Mouse (Mus musculus) gastrocnemius, postnatal 36 days (tissue): ENCODE measurements around the gene Xpnpep3. TPM values are rescaled to one million over a fixed set of nuclear protein-coding genes. Genes with fewer than 3 reads are reported as not detected.
"Not testable (repeated sequence)": the region's sequence is repeated elsewhere in the genome, so short reads cannot be mapped to it uniquely, and the experiment has no call there.

ENCODE experiments used
- DNase-seq, 2 experiments: peaks; one replicate each; pipeline ENCODE4 v3.0.0; 2022
- intact Hi-C: fragments of 180-260 bp; cut with DNase I; formaldehyde crosslinking; loops from one replicate; pipeline ENCODE4 v1.15.1; 2025
- total RNA-seq, 2 experiments: library from RNA; stranded (reverse); gene quantifications; 2 replicates each; pipeline ENCODE4 v1.2.3; 2021

The Xpnpep3 gene
- total RNA-seq, 2 experiments from 2014 or later, result 5.7 to 7.2 TPM

DNA sequence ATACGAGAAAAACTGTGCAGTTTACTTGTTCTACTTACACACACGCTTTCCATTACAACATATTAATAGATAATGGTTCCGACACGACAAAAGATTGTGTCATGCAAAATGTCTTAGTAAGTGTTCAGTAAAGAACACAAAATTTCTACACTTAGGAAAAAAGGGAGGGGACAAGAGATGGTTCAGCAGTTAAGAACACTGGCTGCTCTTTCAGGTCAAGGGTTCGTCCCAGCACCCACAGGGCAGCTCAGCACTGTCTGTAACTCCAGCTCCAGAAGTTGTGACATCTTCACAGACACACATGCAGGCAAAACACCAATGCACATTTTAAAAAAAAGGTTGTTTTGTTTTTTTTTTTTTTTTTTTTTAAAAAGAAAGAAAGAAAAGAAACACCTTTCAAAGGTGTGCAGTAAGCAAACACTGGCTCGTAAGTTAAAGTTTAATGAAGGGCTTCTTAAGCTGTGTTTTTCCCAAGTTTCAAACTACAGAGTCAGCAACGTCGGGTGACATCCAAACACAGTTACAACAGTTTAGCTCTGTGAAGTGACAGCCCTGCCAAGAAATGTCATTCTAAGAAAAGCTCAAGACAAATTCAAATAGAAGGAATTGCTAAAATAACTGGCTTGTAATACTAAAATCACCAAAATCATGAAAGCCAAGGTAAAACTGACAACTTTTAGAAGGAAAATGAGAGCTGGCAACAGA lies 5.6 kb upstream of the Xpnpep3 start:
- intact Hi-C loops, result no loop called here
- no peak for DNase-seq

DNA sequence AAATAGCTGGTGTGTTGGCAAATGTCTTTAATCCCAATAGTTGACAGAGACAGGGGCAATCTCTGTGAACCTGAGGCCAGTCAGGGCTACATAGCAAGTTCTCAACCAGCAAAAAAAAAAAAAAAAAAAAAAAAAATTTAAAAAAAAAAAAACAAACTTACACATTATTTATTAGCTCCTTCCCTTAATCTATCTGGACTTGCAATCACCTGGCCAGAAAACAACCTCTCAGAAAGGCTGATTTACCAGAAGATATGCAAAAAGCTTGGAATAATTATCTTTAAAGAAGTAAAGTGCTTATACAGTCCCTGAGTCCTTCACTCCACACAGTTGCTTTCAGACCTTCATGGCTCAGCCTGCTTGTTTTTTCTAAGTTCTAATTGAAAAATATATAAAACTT lies 1.7 kb upstream of the Xpnpep3 start:
- intact Hi-C loops, result no loop called here

DNA sequence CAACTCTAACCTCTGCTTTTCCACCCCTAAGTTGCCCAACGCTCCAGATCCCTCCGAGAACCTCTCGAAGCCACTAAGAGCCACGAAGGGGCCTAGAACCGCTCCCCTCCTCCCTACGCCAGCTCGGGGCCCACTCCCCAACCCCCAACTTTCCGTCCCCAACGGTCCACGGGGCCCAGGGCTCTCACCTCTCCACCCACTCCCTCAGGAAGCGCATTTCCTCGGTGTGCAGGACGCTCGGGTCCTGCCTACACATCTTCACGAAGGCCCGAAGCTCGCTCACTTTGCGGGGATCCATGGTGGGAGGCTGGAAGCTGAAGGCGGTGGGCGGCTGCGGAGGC lies 671 bp upstream of the Xpnpep3 start:
- intact Hi-C loops, result no loop called here
- no peak for DNase-seq

More for the DNA sequence above, 1.7 kb upstream of the Xpnpep3 start:
- DNase-seq, result no peak

DNA sequence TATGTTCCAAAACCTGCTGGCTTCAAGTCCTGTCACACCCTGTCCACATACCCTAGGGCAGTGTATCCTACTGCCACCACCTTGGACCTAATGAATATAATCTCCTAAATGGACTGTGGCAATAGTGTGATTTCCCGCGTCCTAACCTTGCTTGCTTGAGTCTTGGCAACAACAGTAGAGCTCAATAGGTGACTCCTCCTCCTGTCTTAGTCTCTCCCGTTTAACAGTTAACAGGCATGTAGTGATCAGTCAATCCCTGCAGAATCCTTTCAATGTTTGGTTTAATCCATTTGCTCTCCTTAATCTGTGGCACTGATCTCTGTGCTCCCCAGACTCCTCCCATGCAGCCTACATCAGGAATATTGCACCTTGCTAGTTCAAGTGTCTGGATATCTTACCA lies 5.1 kb downstream of the Xpnpep3 start:
- intact Hi-C loops, result no loop called here
- DNase-seq, result no peak

DNA sequence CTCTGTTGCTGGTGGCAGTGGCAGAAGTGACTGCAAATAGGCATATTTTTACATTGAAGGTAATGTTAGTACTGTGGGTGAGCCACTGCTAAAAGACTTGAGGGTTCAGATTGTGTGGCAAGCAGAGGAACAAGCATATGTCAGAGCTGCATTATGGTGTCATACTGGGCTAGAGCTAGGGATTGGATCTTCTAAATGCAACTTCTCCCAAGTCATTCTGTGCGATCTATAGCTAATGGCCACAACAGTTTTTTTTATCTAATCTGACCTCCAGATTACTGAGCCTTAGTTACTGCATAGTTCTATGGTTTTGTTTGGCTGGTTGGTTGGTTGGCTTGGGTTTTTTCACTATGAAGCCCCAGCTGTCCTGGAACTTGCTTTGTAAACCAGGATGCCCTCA lies 8.3 kb downstream of the Xpnpep3 start, which contains the start of gene Dnajb7:
Gene Dnajb7 (minus strand): TSS at position 101 of the 400 bp plus-strand sequence.
- intact Hi-C loops, result no loop called here
- DNase-seq, result no peak

DNA sequence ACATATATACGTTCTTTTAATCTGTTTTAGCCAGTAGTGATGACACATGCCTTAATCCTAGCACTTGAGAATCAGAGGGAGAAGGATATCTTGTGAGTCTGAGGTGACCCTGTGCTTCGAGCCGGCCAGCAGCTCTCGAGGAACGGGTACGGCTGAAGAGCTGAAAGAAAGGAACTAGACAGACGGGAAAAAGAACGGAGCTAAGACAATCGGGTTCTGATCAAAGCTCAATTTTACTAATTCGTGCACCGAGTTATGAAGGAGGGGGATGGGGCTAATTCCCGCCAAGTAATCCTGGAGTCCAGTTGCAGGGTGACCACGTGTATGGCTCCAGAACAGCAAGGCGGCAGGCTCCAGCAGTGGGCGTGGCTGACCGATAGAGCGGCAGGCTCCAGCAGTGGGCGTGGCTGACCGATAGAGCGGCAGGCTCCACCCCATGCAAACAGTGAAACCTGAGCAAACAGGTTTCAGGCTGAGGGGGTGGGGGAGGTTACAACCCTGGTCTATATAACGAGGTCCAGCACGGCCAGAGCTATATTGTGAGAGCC lies 16.9 kb downstream of the Xpnpep3 start:
- DNase-seq, result peak; percentile 43 to 44
- intact Hi-C loops, result not testable (repeated sequence)

DNA sequence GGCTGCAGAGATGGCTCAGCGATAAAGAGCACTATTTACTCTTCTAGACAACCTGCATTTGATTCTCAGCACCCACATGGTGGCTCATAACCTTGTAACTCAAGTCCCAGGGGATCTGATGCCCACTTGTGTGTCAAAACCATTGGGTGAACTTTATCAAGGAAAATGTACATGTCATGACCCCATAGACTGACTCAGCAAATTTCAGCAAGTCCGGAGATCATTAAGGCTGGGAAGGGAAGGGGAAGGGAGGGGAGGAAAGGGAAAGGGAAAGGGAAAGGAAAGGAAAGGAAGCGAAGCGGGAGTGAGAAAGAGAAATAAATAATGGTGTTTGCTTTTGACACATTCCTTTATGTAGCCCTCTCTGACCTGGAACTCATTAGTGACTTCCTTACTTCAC lies 18.1 kb downstream of the Xpnpep3 start:
- no peak for DNase-seq
- intact Hi-C loops, result no loop called here

DNA sequence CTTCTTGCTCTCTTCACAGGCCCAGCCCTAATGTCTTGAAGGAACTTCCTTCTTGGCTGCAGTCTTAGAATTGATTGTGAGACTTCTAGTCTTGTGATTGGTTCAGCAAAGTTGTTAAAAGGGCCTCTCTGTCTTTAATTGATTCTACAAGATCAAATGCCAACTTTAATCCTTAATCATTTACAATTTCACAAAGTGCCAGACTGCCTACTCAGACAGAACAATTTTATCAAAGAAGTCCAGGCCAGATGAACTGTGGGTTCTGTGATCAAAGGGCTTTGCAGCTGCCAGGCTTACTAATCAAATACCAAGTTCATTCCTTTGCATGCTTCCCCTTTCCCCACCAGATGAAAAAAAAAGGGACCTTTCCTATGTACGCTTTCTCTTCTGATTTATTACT lies 21.5 kb downstream of the Xpnpep3 start:
- intact Hi-C loops, result no loop called here
- DNase-seq, result no peak

DNA sequence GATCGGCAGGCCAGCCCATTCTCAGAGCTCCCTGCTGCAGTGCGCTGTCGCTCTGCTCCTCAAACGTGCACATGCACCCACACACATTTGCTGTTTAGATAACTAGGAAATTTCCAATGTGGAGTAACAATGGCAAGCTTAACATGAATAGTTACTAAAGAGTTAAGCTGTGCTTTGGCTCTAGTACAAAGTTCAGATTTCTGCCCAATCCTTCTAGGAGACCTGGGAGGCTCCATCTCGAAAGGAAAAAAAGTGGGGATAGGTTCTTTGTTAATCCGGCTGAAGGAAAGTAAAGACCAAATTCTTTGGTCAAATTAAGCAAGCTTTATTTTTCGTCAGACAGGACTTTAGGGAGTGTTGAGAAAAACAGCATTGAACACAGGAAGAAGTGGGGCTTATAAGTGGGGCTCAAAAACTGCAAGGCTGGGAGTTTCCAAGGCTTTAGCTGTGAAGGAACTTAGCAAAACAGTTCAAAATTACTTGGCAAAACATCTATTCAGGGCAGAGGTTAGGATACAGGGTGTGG lies 22.3 kb downstream of the Xpnpep3 start:
- no peak for DNase-seq
- intact Hi-C loops, result no loop called here

DNA sequence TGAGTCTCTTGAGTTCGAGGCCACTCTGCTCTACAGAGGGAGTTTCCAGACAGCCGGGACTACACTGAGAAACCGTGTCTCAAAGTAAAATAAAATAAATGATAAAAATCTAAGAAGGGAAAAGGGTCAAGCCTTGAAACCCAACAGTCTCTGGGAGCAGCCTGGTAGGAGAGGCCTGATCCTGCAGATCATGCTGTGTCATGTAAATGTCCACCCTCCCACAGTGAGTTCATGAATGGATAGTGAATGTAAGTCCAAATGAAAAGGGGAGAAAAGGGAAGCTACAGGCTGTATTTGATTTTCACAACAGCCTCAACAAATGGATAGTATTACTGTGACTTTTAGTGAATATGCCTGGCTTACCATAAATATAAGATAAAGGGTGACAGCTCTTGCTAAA lies 25.4 kb downstream of the Xpnpep3 start:
- DNase-seq, result no peak
- intact Hi-C loops, result no loop called here

DNA sequence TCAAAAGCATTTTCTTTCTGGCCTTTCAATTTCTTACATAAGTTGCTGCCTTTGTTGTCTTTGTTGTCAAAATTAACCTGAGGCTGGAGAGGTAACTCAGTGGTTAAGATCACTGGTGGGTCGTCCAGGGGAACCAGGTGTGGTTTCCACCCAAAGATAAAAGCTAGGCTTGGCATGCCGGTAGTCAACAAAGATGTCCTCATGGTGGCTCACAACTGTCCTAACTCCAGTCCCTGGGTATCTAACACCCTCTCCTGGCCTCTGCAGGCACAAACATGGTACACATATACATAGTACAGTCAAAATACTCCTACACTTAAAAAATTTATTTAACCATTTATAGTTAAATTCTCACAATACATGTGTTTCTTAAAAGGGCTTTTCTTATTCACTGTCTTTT lies 28.0 kb downstream of the Xpnpep3 start:
- DNase-seq, result no peak
- intact Hi-C loops, result no loop called here

DNA sequence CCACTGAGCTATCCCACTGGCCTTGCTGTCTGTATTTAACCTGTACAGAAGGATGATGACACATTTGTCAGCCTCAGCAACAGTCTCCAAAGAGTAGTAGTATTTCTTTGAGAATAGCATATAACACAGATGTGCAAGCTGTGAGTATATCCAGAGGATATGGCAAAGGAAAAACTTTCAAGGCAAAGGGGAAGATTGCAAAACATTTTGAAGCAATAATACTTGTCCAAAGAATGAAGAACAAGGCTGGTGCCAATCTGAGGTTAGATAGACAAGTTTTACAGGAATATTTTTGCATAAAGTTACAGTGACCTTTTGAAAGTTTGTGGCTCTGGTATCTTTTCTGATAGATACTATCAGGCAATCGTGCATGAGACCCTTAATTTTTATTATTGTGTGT lies 31.3 kb downstream of the Xpnpep3 start:
- DNase-seq, result no peak
- intact Hi-C loops, result no loop called here

DNA sequence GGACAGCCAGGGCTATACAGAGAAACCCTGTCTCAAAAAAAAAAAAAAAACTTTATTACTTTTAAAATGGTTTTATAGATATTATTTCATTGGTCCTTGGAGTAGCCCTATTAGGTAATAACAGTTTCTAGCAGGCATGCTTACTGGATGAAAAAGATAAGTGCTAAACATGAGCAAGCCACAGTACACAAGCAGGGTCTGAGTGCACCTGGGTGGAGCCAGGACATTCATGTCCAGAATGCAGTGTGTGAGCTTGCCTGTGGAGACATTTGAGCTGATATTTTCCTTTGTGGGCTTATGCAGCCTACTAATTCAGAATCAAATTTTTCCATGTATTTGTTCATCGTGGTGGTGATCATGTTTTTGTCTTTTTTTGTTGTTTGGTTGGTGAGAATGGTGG lies 38.4 kb downstream of the Xpnpep3 start:
- DNase-seq, result no peak
- intact Hi-C loops, result no loop called here

DNA sequence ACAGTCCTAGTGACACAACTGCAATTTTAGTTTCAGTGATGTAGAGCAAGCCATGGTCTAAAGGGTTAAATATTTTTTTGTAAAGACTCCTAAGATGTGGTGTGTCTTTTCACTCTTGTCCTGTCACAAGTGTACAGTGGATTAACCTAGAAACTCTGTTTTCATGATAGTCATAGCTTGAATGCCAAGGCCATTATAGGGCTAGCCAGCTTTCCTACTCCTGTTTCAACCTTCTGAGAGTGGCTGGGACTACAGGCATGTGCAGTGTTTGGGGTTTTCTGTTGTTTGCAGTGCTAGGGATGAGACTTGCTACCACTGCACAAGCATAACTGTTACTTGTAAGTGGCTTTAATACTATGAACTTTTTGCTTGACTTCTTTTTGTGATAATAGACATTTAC lies 39.3 kb downstream of the Xpnpep3 start:
- intact Hi-C loops, result no loop called here

DNA sequence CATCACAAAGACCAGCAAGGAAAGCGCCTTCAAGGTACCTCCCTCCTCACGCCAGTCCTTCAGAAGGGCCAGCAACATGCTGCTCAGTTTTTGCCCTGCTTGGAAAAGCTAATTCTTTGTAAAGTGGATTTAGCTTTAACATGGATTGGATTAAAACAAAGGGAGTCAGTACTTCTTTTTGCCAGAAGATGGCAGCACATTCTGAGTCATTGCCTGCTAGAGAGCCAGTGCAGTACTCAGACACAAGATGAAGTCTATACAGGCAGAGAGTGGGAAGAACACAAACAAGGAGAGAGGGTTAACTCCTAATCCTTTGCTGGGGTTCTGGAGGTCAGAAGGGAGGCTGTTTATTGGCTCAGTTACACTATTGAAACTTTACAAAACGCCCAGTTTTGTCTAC lies 48.5 kb downstream of the Xpnpep3 start:
- peak in 1 of 2 experiments; percentile 7 for DNase-seq
- intact Hi-C loops, result loop anchor here (5.0 kb wide), 2 partner anchors 159 to 224 kb away; no protein-coding TSS in a partner anchor

More for the DNA sequence above, 39.3 kb downstream of the Xpnpep3 start:
- DNase-seq, result no peak

DNA sequence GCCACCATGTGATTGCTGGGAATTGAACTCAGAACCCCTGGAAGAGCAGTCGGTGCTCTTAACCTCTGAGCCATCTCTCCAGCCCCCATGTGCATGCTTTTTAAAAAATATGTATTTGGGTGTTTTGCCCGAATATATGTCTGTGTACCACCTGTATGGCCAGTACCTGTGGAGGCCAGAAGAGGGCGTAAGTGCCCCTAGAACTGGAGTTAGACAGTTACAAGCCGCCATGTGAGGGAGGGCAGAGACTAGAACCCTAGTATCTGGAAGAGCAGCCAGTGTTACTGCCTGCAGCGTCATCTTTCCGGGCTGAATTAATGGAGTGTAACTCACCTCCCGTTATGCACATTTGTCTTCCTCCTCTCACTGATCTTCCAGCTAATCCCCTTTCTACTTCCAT lies 61.6 kb downstream of the Xpnpep3 start:
- DNase-seq, result no peak
- intact Hi-C loops, result no loop called here

DNA sequence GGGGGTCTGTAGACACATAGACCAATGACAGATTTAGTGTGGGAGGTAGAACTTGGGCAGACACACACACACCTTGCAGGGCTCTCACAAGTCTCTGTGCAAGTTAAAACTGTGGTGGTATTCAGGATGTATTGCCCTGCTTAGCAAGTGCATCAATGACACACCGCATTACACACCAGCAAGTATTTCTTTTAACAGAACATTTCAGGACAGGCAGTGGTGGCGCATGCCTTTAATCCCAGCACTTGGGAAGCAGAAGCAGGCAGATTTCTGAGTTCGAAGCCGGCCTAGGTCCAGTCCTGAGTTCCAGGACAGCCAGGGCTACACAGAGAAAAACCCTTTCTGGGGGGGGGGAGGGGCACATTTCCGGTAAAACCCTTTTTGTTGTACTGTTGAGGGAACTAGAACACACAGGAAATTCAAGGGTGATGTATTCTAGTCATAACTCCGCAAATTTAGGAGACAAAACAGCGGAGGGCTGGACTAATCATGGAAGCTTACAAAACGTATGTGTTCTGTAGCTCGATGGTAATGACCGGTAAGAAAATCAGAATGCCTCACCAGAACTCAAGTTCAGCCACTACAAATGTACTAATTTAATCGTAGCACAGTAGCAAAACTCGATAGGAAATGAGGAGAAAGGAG lies 65.2 kb downstream of the Xpnpep3 start:
- no peak for DNase-seq
- intact Hi-C loops, result loop anchor here (2.0 to 5.0 kb wide), 2 partner anchors 120 to 202 kb away; partner anchors contain the start of gene Ep300

DNA sequence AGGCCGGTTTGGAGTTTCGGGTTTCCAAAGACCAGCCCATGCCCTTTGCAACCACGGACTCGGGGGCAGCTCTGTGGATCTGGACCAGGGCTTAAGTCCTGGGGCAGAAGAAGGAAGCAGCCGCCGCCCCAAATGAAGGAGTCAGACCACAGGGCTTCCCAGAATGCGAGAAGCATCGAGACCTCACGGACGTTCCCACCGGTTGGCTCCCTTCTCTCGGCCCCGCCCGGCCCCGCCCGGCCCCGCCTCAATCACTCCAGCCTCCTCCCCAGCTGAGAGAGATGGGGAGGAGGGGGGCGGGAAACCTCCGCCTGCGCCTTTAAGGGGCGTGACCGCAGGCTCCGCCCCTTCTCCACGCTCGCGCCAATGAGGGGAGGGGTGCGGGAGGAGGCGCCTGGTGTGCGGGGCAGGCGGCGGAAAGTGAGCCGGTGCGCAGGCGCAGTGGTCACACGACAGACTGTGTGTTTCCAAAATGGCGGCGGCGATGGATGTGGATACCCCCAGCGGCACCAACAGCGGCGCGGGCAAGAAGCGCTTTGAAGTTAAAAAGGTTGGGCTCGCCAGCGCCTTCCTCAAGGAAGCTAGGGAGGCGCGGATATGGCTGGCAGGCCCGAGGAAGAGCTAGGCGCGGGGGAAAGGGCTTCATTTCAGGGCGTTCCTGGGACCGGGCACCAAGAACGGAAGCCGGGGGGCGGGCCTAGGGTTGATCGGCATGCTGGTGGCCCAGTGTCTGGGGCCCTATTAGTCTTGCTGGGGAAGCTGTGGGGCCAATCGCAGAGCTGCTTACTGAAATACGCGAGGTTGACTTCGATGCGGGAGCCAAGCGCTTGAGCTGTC lies 66.2 kb downstream of the Xpnpep3 start, which contains the start of gene Rbx1:
Gene Rbx1 (plus strand): TSS at position 396 of the 837 bp plus-strand sequence.
- intact Hi-C loops, result loop anchor here (2.0 to 5.0 kb wide), 2 partner anchors 119 to 201 kb away; partner anchors contain the start of gene Ep300
- peak; percentile 99 for DNase-seq

DNA sequence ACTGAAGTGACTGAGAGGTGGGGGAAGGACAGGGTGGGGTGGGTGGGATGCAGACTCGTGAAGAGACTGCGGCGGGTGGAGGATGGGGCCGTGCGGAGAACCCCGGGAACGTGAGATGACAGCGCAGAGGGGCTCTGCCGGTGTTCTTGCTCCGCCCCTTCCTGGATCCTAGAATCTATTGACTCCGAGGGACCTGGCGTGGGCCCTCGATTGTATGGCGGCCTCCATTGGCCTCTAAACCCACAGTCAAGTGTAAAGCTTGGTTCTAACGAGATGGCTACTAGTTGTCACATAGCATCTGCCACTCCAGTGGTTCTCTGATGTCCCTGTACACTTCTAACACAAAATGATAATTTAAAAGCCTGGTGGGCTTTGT lies 66.8 kb downstream of the Xpnpep3 start:
- intact Hi-C loops, result loop anchor here (5.0 kb wide), 1 partner anchor 201 kb away; no protein-coding TSS in a partner anchor

DNA sequence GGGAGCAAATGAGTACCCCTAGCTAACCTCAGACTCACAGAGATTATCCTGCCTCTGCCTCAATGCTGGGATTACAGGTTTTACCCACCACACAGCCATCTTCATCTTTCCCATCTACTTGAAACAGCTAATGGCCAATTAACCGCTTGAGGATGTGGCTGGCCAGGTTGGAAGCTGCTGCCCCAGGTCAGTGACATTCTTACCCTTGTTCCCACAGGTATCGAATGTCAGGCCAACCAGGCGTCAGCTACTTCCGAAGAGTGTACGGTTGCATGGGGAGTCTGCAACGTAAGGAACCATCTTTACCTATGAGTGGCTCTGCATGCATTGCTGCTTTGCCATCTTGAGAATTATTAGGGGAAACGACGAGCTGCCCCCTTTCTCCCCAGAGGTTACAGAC lies 70.8 kb downstream of the Xpnpep3 start:
- intact Hi-C loops, result no loop called here
- DNase-seq, result no peak

More for the DNA sequence above, 66.8 kb downstream of the Xpnpep3 start:
- DNase-seq, result no peak

DNA sequence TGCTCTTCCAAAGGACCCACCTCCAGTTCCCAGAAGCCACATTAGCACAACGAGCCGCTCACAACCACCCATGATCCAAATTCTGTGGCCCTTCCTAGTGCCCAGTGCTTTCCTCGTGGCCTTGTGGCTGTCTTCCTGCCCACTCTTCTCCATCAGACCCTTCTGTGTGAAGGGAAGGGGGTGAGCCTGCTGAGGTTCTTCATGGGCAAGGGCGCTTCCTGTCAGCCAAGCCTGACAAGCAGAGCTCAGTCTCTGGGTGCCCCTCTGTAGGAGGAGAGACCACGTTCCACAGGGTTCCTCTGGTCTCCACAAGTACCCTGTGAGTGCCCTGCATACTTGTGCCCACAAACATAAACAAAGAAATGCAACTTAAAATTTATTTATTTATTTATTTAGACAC lies 72.3 kb downstream of the Xpnpep3 start:
- DNase-seq, result no peak
- intact Hi-C loops, result no loop called here
